Mouse (Mus musculus) natural killer cell, adult 2 months (primary cell): Measurements from ENCODE around the gene Zscan4-ps2.
"Not testable (repeated sequence)": the region's sequence is repeated elsewhere in the genome, so short reads cannot be mapped to it uniquely, and the experiment has no call there.

ENCODE experiments used
- DNase-seq, 2 experiments: peaks; one replicate each; pipeline ENCODE4 v3.0.0; 2022; ENCODE audit warnings: low spot score in 2 of 2

The Zscan4-ps2 gene

GRCm38 (mm10) chr7:11514010-11514409, at the start of gene Zscan4-ps2:
Zscan4-ps2 (plus strand) TSS chr7:11514310.
- not testable (repeated sequence) for DNase-seq
